Comparison of ENCODE assay signal across 10 mouse cellular contexts in the genomic region with DNA sequence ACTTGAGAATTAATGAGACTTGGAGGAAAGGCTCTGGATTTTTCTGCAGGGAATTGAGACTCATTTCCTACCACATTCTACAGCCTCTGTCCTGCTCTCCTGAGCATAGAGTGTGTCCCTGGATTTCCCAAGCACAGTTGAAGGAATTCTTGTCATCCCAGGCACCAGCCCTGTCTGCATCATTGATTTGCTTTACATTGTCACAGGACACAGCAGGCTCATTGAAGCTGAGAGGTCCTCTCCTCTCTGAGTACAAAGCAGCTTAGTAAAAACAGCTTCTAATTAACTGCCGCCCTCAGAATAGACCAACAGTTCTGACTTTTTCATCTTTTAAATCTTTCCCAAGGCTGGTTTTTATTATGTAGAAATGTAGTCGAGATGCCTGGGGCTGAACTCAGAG.
DNase-seq lines count a peak whose midpoint lies in the region; ATAC-seq and TF ChIP-seq lines count a peak whose summit lies in the region.
"Had no signal": no experiment of that assay in that cellular context is flagged by ENCODE, and none has a peak within 500 bp of the region (broad histone marks: within the 10 kb centered on the region; RNA-seq: fewer than 3 reads in every experiment).

No protein-coding gene starts in this region.

- TF ChIP-seq EP300 in stomach, postnatal 0 days (optimal IDR thresholded peaks at IDR 0.05) = no peak

- H3K27ac ChIP-seq in lung, embryonic 15.5 days = peak overlapping the region; percentile 53; the same call in 1 of the 2 replicates
- H3K27ac ChIP-seq in forebrain, embryonic 12.5 days = no peak overlapping the region
- peak overlapping the region; percentile 9; the same call in 1 of the 2 replicates for H3K27ac ChIP-seq in stomach, postnatal 0 days (replicated peaks)
- H3K27ac ChIP-seq: gastrocnemius, adult 2 months had no signal

- no peaks in the 10 kb centered on the region for H3K36me3 ChIP-seq in lung, embryonic 15.5 days
- no peaks in the 10 kb centered on the region for H3K36me3 ChIP-seq in forebrain, embryonic 12.5 days (replicated peaks)
- H3K36me3 ChIP-seq in stomach, postnatal 0 days (ENCODE audit: control insufficient read depth, insufficient read depth, low read length) = no peaks in the 10 kb centered on the region

- TF ChIP-seq CTCF in stomach, postnatal 0 days (IDR thresholded peaks at IDR 0.05; ENCODE audit: low read depth) = no peak

- WGBS in lung, embryonic 15.5 days = 40% methylated on average over 2 of the region's 2 CpGs
- WGBS in forebrain, embryonic 12.5 days = 1% methylated on average over 2 of the region's 2 CpGs
- WGBS in stomach, postnatal 0 days = 54% methylated on average over 2 of the region's 2 CpGs

- peak overlapping the region; percentile 14; the same call in 1 of the 2 replicates for H3K4me2 ChIP-seq in lung, embryonic 15.5 days
- 0 out of 2 replicates have a peak overlapping the region, but pooled peaks have one; percentile 8 for H3K4me2 ChIP-seq in forebrain, embryonic 12.5 days
- no peak overlapping the region for H3K4me2 ChIP-seq in stomach, postnatal 0 days (replicated peaks; ENCODE audit: low read depth)

- no peak overlapping the region for H3K4me3 ChIP-seq in lung, embryonic 15.5 days
- H3K4me3 ChIP-seq in forebrain, embryonic 12.5 days (replicated peaks) = no peak overlapping the region
- H3K4me3 ChIP-seq in stomach, postnatal 0 days (ENCODE audit: low read depth, low read length) = no peak overlapping the region
- H3K4me3 ChIP-seq: gastrocnemius, adult 2 months had no signal

- H3K4me1 ChIP-seq in lung, embryonic 15.5 days = peaks cover 25% of the 10 kb centered on the region
- H3K4me1 ChIP-seq in forebrain, embryonic 12.5 days = peaks cover 10% of the 10 kb centered on the region; the same call in 1 of the 2 replicates
- H3K4me1 ChIP-seq in stomach, postnatal 0 days (replicated peaks; ENCODE audit: control insufficient read depth, insufficient read depth) = no peaks in the 10 kb centered on the region

- H3K9me3 ChIP-seq in lung, embryonic 15.5 days = no peaks in the 10 kb centered on the region
- H3K9me3 ChIP-seq in forebrain, embryonic 12.5 days = no peaks in the 10 kb centered on the region
- H3K9me3 ChIP-seq in stomach, postnatal 0 days (ENCODE audit: control insufficient read depth, low read length) = no peaks in the 10 kb centered on the region

- peak; percentile 19; the same call in 1 of the 2 replicates for ATAC-seq in lung, embryonic 15.5 days (ENCODE audit: borderline replicate concordance, extremely low read depth, low FRiP score, low TSS enrichment)
- no peak for ATAC-seq in forebrain, embryonic 12.5 days (ENCODE audit: low FRiP score)
- ATAC-seq in stomach, postnatal 0 days (ENCODE audit: low FRiP score, low TSS enrichment) = no peak
- ATAC-seq: activated CD4-positive, CD25-positive, alpha-beta regulatory T cell, adult 4 months had no signal

- no peak overlapping the region for H3K9ac ChIP-seq in lung, embryonic 15.5 days
- H3K9ac ChIP-seq in forebrain, embryonic 12.5 days = no peak overlapping the region
- no peak overlapping the region for H3K9ac ChIP-seq in stomach, postnatal 0 days (ENCODE audit: low read length)

- H3K27me3 ChIP-seq in lung, embryonic 15.5 days = no peaks in the 10 kb centered on the region
- H3K27me3 ChIP-seq in forebrain, embryonic 12.5 days = peaks cover 17% of the 10 kb centered on the region
- H3K27me3 ChIP-seq in stomach, postnatal 0 days (ENCODE audit: control insufficient read depth, insufficient read depth, low read length) = no peaks in the 10 kb centered on the region

- DNase-seq in lung, postnatal 36 days = no peak
- peak; percentile 23 for DNase-seq in mesoderm, embryonic 11.5 days (ENCODE audit: low read depth, low spot score)
- DNase-seq in stomach, postnatal 0 days (ENCODE audit: low spot score) = no peak
- DNase-seq in gastrocnemius, postnatal 4 days (ENCODE audit: low spot score in 2 of 2) = no peak
- DNase-seq in frontal cortex, adult 2 months (ENCODE audit: extremely low spot score in 1 of 2, low spot score in 1 of 2) = no peak
- DNase-seq: gastrocnemius, adult 2 months; thymus, adult 2 months had no signal
